Mouse (Mus musculus) layer of hippocampus, postnatal 25 days (tissue): ENCODE results near the gene Fam181b. TPM values are rescaled to one million over a fixed set of nuclear protein-coding genes. Genes with fewer than 3 reads are reported as not detected.

Source experiments
- DNase-seq, 2 experiments: peaks; one replicate each; pipeline ENCODE4 v3.0.0; 2022; ENCODE audit warnings: mixed read lengths in 2 of 2, low spot score in 1 of 2; ENCODE audit errors: extremely low spot score in 1 of 2
- total RNA-seq, 2 experiments: library from RNA; stranded (reverse); gene quantifications; 2 replicates each; pipeline ENCODE4 v1.2.3; 2021

Gene Fam181b
- total RNA-seq, 2 experiments from 2014 or later = 22.4 to 22.6 TPM

DNA sequence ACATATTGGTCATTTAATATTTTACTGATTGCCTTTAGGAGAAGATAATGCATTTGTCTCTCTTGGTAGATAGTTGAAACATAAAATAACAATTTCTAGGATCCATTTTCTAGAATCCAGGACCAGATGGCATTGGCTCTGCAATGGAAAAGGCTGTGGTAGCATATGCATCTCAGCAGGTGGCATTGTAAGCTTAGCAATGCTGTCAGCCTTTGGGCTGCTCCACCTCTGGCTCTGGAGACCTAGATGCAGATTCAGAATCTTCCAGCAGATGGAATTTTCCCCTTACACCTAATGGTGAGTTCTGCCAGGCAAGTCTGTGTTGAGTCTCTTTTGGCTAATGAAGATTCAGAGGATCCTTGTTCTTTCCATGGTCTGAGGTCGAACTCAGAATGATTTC is 44.3 kb downstream of the Fam181b start:
- DNase-seq = no peak

Other genes with a start within 250 kb of the Fam181b start
- under 1 TPM; 0.57 to 0.73 TPM for gene Ddias, start 205.6 kb upstream of the Fam181b start, total RNA-seq
- 1 to 10 TPM; 7.3 to 9.8 TPM for gene Prcp, start 205.4 kb upstream of the Fam181b start, total RNA-seq